Mouse (Mus musculus): ENCODE results near the gene Gm6482.
"Not testable (repeated sequence)": the region's sequence is repeated elsewhere in the genome, so short reads cannot be mapped to it uniquely, and the experiment has no call there.

Gene Gm6482

GRCm38 (mm10) chr14:41408181-41408580 is at the start of gene Gm6482:
Gm6482 (minus strand) TSS chr14:41408281.
- DNase-seq (ENCODE audit: low spot score), result not testable (repeated sequence)

- not testable (repeated sequence) for DNase-seq (ENCODE audit: low spot score)
Observed at GRCm38 (mm10) chr14:41453418-41453817, 45.3 kb upstream of the Gm6482 start, which contains the start of gene Gm7954. Gm7954 (minus strand) TSS chr14:41453518.

- DNase-seq (ENCODE audit: low spot score), result not testable (repeated sequence)
Observed at GRCm38 (mm10) chr14:41425393-41426075, 17.5 kb upstream of the Gm6482 start.

- DNase-seq (ENCODE audit: low spot score), result not testable (repeated sequence)
Observed at GRCm38 (mm10) chr14:41424694-41425093, 16.6 kb upstream of the Gm6482 start.

GRCm38 (mm10) chr14:41386279-41386678 is 21.8 kb downstream of the Gm6482 start, which contains the start of gene Gm7945:
Gm7945 (minus strand) TSS chr14:41386379.
- not testable (repeated sequence) for DNase-seq (ENCODE audit: low spot score)
